Mouse (Mus musculus): Measurements from ENCODE around the gene Eif4a1.
"Not testable (repeated sequence)": the region's sequence is repeated elsewhere in the genome, so short reads cannot be mapped to it uniquely, and the experiment has no call there.

The Eif4a1 gene

GRCm38 (mm10) chr11:69672211-69672706, at the start of gene Eif4a1:
Gene Eif4a1, minus strand, starts transcription at chr11:69672423.
- peak; percentile 99 to 100 for DNase-seq

GRCm38 (mm10) chr11:69720852-69721251, 48.6 kb upstream of the Eif4a1 start:
- no peak for DNase-seq

GRCm38 (mm10) chr11:69719423-69719822, 47.2 kb upstream of the Eif4a1 start:
- no peak for DNase-seq

- DNase-seq: no peak
Measured at GRCm38 (mm10) chr11:69718661-69719060, 46.4 kb upstream of the Eif4a1 start.

GRCm38 (mm10) chr11:69716953-69717352, 44.7 kb upstream of the Eif4a1 start:
- no peak for DNase-seq

- DNase-seq: no peak
Measured at GRCm38 (mm10) chr11:69715929-69716328, 43.7 kb upstream of the Eif4a1 start.

GRCm38 (mm10) chr11:69715482-69715881, 43.3 kb upstream of the Eif4a1 start:
- peak; percentile 47 to 65 for DNase-seq

GRCm38 (mm10) chr11:69714636-69715329, 42.6 kb upstream of the Eif4a1 start:
- no peak for DNase-seq

- DNase-seq: no peak
Measured at GRCm38 (mm10) chr11:69712954-69713672, 40.9 kb upstream of the Eif4a1 start.

- no peak for DNase-seq
Measured at GRCm38 (mm10) chr11:69711082-69711481, 38.9 kb upstream of the Eif4a1 start.

GRCm38 (mm10) chr11:69710470-69710869, 38.2 kb upstream of the Eif4a1 start:
- no peak for DNase-seq

- peak; percentile 30 to 39 for DNase-seq
Measured at GRCm38 (mm10) chr11:69709554-69710446, 37.6 kb upstream of the Eif4a1 start.

GRCm38 (mm10) chr11:69708614-69709265, 36.5 kb upstream of the Eif4a1 start:
- peak; percentile 9 to 27 for DNase-seq

- no peak for DNase-seq
Measured at GRCm38 (mm10) chr11:69707873-69708381, 35.7 kb upstream of the Eif4a1 start.

GRCm38 (mm10) chr11:69707480-69707847, 35.2 kb upstream of the Eif4a1 start:
- DNase-seq: no peak

- peak; percentile 99 for DNase-seq
Measured at GRCm38 (mm10) chr11:69706775-69707479, 34.7 kb upstream of the Eif4a1 start.

- no peak for DNase-seq
Measured at GRCm38 (mm10) chr11:69704613-69705010, 32.4 kb upstream of the Eif4a1 start.

GRCm38 (mm10) chr11:69703814-69704612, 31.8 kb upstream of the Eif4a1 start:
- DNase-seq: no peak

- not testable (repeated sequence) for DNase-seq
Measured at GRCm38 (mm10) chr11:69703381-69703780, 31.2 kb upstream of the Eif4a1 start.

GRCm38 (mm10) chr11:69702886-69703285, 30.7 kb upstream of the Eif4a1 start:
- not testable (repeated sequence) for DNase-seq

GRCm38 (mm10) chr11:69699595-69699994, 27.4 kb upstream of the Eif4a1 start:
- no peak for DNase-seq
